ENCODE assay signal across 7 mouse cellular contexts in the genomic region with DNA sequence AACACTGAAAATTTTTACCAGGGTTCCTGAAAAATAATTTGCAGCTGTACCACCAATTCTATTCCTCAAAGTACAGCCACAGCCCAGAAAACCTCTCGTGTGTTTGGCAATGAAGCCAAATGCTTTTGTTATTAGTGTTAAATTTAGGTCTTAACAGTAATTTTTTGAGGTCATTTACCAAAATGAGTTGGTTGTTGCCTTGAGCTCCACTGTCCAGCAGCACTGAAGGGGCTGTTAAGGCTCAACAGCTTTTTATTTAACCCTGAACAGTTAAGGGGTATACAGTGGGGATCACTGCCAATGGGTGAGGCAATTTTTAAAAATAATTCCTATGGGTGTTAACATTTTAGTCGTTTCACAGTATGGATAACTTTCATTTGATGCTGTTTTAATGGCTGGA. TPM values are rescaled to one million over a fixed set of nuclear protein-coding genes. Genes with fewer than 3 reads are reported as not detected.
A peak's percentile ranks its signal among the peaks of the same experiment; 100 is the strongest.
DNase-seq lines count a peak whose midpoint lies in the region; ATAC-seq lines count a peak whose summit lies in the region.

No protein-coding gene starts in this region.

- H3K4me3 ChIP-seq in lung, embryonic 16.5 days (ENCODE audit: low read length): peak overlapping the region; percentile 99
- peak overlapping the region; percentile 87 for H3K4me3 ChIP-seq in forebrain, embryonic 10.5 days
- peak overlapping the region; percentile 90 for H3K4me3 ChIP-seq in limb, embryonic 12.5 days (replicated peaks)
- peak overlapping the region; percentile 97 for H3K4me3 ChIP-seq in stomach, embryonic 15.5 days (replicated peaks)

- H3K27ac ChIP-seq in lung, embryonic 16.5 days (ENCODE audit: low read length): peak overlapping the region; percentile 12; the same call in 1 of the 2 replicates
- peak overlapping the region; percentile 98 for H3K27ac ChIP-seq in forebrain, embryonic 10.5 days
- H3K27ac ChIP-seq in limb, embryonic 12.5 days: peak overlapping the region; percentile 97
- H3K27ac ChIP-seq in stomach, embryonic 15.5 days: peak overlapping the region; percentile 95; the same call in 1 of the 2 replicates

- no peak for DNase-seq in lung, postnatal 14 days
- DNase-seq in forebrain, embryonic 10.5 days (ENCODE audit: extremely low spot score, low spot score): no peak
- DNase-seq in adrenal gland, adult 2 months: no peak

- H3K4me1 ChIP-seq in lung, embryonic 16.5 days (replicated peaks; ENCODE audit: control insufficient read depth, insufficient read depth, low read length): peaks cover 10% of the 10 kb centered on the region
- peaks cover 35% of the 10 kb centered on the region for H3K4me1 ChIP-seq in forebrain, embryonic 10.5 days
- peaks cover 8% of the 10 kb centered on the region for H3K4me1 ChIP-seq in limb, embryonic 12.5 days (replicated peaks)
- H3K4me1 ChIP-seq in stomach, embryonic 15.5 days: peaks cover 7% of the 10 kb centered on the region; the same call in 1 of the 2 replicates

- no peaks in the 10 kb centered on the region for H3K9me3 ChIP-seq in lung, embryonic 16.5 days (ENCODE audit: control insufficient read depth, low read length)
- H3K9me3 ChIP-seq in forebrain, embryonic 10.5 days: no peaks in the 10 kb centered on the region
- H3K9me3 ChIP-seq in limb, embryonic 12.5 days: no peaks in the 10 kb centered on the region
- H3K9me3 ChIP-seq in stomach, embryonic 15.5 days: no peaks in the 10 kb centered on the region

- H3K4me2 ChIP-seq in lung, embryonic 16.5 days (ENCODE audit: low read depth, low read length): peak overlapping the region; percentile 70
- peak overlapping the region; percentile 68 for H3K4me2 ChIP-seq in limb, embryonic 12.5 days
- H3K4me2 ChIP-seq in stomach, embryonic 15.5 days: peak overlapping the region; percentile 83

- H3K9ac ChIP-seq in lung, embryonic 16.5 days (ENCODE audit: low read length): peak overlapping the region; percentile 93
- H3K9ac ChIP-seq in limb, embryonic 12.5 days (replicated peaks): peak overlapping the region; percentile 91
- peak overlapping the region; percentile 87; the same call in 1 of the 2 replicates for H3K9ac ChIP-seq in stomach, embryonic 15.5 days

- H3K27me3 ChIP-seq in lung, embryonic 16.5 days (ENCODE audit: control insufficient read depth, insufficient read depth, low read depth, low read length): no peaks in the 10 kb centered on the region
- no peaks in the 10 kb centered on the region for H3K27me3 ChIP-seq in forebrain, embryonic 10.5 days (ENCODE audit: poor library complexity, severe bottlenecking)
- no peaks in the 10 kb centered on the region for H3K27me3 ChIP-seq in limb, embryonic 12.5 days
- H3K27me3 ChIP-seq in stomach, embryonic 15.5 days (replicated peaks): no peaks in the 10 kb centered on the region

- H3K36me3 ChIP-seq in lung, embryonic 16.5 days (ENCODE audit: control insufficient read depth, insufficient read depth, low read length): peaks cover 5% of the 10 kb centered on the region
- H3K36me3 ChIP-seq in forebrain, embryonic 10.5 days (replicated peaks): peaks cover 56% of the 10 kb centered on the region
- H3K36me3 ChIP-seq in limb, embryonic 12.5 days: peaks cover 33% of the 10 kb centered on the region
- H3K36me3 ChIP-seq in stomach, embryonic 15.5 days: peaks cover 4% of the 10 kb centered on the region; the same call in 1 of the 2 replicates

- 16% methylated on average over 2 of the region's 2 CpGs for WGBS in lung, embryonic 16.5 days
- WGBS in forebrain, embryonic 10.5 days: 44% methylated on average over 2 of the region's 2 CpGs
- WGBS in limb, embryonic 12.5 days: 21% methylated on average over 2 of the region's 2 CpGs
- WGBS in stomach, embryonic 15.5 days: 19% methylated on average over 2 of the region's 2 CpGs

- ATAC-seq in lung, embryonic 16.5 days (ENCODE audit: low read depth): no peak
- no peak for ATAC-seq in limb, embryonic 12.5 days (ENCODE audit: insufficient number of reproducible peaks, insufficient read depth, low FRiP score, low TSS enrichment, low read depth)
- no peak for ATAC-seq in stomach, embryonic 15.5 days (ENCODE audit: insufficient read depth, low FRiP score, low read depth)
- no peak for ATAC-seq in cerebellum, adult (ENCODE audit: insufficient number of reproducible peaks, low FRiP score, low TSS enrichment)

RNA-seq across cellular contexts. Expression of a gene that starts 0.7 kb away (rescaled TPM):
- 23.1 and 24.3 TPM in 2 replicates for polyA plus RNA-seq in lung, embryonic 16.5 days (2015; fragmentation: Nextera tagmentation; extraction: Ambion mirVana)
- polyA plus RNA-seq in forebrain, embryonic 10.5 days (2016; fragmentation: Nextera tagmentation; extraction: Ambion mirVana): 32.6 and 33.4 TPM in 2 replicates
- polyA plus RNA-seq in limb, embryonic 12.5 days (2016; fragmentation: Nextera tagmentation; extraction: Ambion mirVana): 43.7 and 47.6 TPM in 2 replicates
- polyA plus RNA-seq in stomach, embryonic 15.5 days (2015; fragmentation: Nextera tagmentation; extraction: Ambion mirVana): 23.6 and 25.3 TPM in 2 replicates
- 10 to 100 TPM; 14.4 to 21.2 TPM for total RNA-seq in adrenal gland, adult 2 months (2021)
- polyA plus RNA-seq in adrenal gland, adult 2 months (2012; rRNA removed): 12.4 and 13.9 TPM in 2 replicates

RNA-seq across cellular contexts. Expression of a gene that starts 53.3 kb away (rescaled TPM):
- polyA plus RNA-seq in lung, embryonic 16.5 days (2015; fragmentation: Nextera tagmentation; extraction: Ambion mirVana): 7.7 and 8.9 TPM in 2 replicates
- 11.6 and 14.1 TPM in 2 replicates for polyA plus RNA-seq in forebrain, embryonic 10.5 days (2016; fragmentation: Nextera tagmentation; extraction: Ambion mirVana)
- 18.7 and 21.5 TPM in 2 replicates for polyA plus RNA-seq in limb, embryonic 12.5 days (2016; fragmentation: Nextera tagmentation; extraction: Ambion mirVana)
- polyA plus RNA-seq in stomach, embryonic 15.5 days (2015; fragmentation: Nextera tagmentation; extraction: Ambion mirVana): 10.2 and 11.7 TPM in 2 replicates
- 10 to 100 TPM; 14.6 to 18.3 TPM for total RNA-seq in adrenal gland, adult 2 months (2021)
- 5.1 and 6.3 TPM in 2 replicates for polyA plus RNA-seq in adrenal gland, adult 2 months (2012; rRNA removed)

Comparison
In these comparisons a context has a peak if more than half of its experiments do, and no peak if none do; other contexts are left out.
1. H3K27ac ChIP-seq: peak in every context shown above with its lines; median percentile 98 in forebrain, embryonic 10.5 days; 97 in limb, embryonic 12.5 days; 95 in stomach, embryonic 15.5 days; 12 in lung, embryonic 16.5 days.